Mouse (Mus musculus) embryonic stem cell, embryonic (primary cell): ENCODE results near the gene Gm765.

ENCODE experiments used
- CTCF ChIA-PET, 4 experiments: fragments of 300-600 bp in 2 of 4; fragments of 350-600 bp in 2 of 4; sonication (Branson Sonifier 250); formaldehyde crosslinking; loops; one replicate each; lab custom pipeline; 2022; ENCODE audit warnings: inconsistent platforms in 2 of 4; lab: Charles Lee
- POLR2A ChIA-PET, 4 experiments: fragments of 300-600 bp in 2 of 4; fragments of 350-600 bp in 2 of 4; sonication (Branson Sonifier 250); formaldehyde crosslinking; loops; one replicate each; lab custom pipeline; 2022; ENCODE audit warnings: antibody characterized with exemption in 4 of 4, inconsistent platforms in 1 of 4; lab: Charles Lee

Gm765 gene

DNA sequence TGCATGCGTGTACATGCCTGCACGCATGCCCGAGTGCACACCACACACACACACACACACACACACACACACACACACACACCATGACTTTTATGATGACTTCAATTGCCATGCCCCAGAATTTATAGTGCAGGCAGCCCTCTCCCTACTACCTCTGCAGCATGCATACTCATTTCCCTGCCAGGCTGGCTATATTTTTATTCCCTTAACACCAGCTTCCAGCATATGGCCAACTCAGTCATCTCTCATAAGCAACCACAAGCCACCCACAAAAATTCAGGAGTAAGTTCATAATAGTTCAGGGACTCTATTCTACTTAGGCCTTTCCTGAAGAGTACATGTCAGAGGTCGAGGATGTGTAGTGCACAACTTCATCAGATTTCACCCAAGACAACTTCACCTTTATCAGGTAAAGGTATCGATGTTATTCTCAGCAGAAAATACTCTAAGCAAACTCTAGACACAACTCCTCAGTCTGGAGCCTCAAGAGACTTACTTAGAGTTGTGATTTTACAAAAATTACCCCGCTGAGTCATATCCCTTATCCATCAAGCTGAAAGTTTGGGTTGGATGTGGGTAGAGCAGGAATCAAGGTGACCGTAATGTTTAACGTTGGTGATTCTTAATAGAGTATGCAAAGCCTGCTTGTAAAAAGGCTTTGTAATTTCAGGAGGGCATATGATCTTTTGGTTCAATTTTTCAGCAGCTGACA, 101.8 kb downstream of the Gm765 start:
- ChIA-PET CTCF (no interaction called here), POLR2A (no interaction called here)

DNA sequence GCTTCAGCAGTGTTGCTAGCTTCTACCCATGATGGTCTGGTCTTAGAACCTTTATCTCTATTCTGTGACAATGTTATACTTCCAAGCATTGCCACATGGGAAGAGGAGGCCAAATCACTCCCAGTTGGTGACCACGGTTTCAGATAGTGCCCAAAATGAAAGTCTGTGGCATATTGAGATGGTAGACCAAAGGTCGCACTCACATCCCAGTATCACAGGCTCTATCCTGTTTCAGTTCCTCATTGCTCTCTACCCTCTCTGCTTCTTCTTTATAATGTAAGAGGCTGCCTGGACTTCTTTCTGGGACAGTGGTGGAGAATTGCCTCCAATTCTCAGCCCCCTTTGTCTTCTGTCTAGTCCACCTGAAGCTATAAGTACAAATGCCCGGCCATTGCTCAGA, 108.5 kb downstream of the Gm765 start:
- ChIA-PET CTCF (interaction anchor here in 1 of 4 experiments (0.5 to 1.0 kb wide), 2 partner anchors 9 to 24 kb away, joined by 3 to 4 read pairs; no protein-coding TSS in a partner anchor), POLR2A (no interaction called here)

DNA sequence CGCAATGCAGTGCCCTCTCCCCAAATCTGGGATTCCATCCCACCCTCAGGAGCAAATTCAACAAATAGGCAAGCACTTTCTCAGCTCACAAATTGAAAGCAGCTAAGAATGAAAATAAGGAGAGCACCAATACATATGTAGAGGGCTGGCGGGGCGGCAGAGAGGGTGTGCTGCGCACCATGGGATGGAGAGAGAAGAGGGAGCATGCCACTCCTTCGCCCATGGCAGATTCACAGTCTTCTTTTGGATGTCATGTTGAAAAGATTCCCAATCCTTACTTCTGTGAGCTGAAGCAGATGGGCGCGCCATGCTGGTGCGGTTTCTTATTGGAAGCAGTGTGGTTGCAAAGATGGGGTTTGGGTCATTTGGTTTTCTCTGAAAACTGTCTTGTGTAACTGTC, 118.6 kb downstream of the Gm765 start:
- CTCF ChIA-PET: no interaction called here

DNA sequence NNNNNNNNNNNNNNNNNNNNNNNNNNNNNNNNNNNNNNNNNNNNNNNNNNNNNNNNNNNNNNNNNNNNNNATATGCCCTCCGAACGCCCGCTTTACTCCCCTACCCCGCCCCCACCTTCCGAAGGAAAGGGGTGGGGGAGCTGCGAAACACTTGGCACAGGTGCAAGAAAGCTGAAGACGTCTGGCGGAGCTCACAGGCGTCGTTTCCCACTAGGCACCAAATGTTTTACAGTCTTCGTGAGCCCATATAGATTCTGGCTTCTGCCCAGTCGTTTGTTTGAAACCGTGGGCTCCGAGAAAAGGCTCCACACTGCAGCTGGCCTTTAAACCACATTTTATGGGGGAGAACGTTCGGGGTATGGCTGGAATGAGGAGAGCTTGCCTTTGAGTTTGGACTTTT, 120.6 kb downstream of the Gm765 start:
- POLR2A ChIA-PET: no interaction called here
- CTCF ChIA-PET: no interaction called here

More for the DNA sequence above, 118.6 kb downstream of the Gm765 start:
- POLR2A ChIA-PET: no interaction called here

DNA sequence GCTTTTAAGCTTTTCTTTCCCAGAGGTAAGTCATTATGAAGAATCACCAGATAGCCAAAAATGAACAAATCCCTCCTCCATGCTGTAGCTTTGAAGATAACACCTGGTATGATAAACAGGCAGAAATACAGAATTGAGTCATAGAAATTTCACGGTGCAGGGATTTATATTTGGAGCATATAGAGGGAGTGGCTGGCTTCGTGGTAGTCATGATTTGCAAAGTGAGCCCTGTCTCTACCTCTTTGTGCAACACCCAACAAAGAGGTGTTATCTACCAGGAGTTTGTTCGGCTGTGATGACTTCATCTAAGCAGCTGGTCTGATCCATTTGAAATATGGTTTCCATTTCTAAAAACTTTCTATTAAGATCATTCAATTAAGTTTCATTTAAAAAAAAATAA, 130.3 kb downstream of the Gm765 start:
- ChIA-PET POLR2A (no interaction called here), CTCF (interaction anchor here in 1 of 4 experiments (1.5 kb wide), 1 partner anchor 123 kb away, joined by 4 read pairs; no protein-coding TSS in a partner anchor)

DNA sequence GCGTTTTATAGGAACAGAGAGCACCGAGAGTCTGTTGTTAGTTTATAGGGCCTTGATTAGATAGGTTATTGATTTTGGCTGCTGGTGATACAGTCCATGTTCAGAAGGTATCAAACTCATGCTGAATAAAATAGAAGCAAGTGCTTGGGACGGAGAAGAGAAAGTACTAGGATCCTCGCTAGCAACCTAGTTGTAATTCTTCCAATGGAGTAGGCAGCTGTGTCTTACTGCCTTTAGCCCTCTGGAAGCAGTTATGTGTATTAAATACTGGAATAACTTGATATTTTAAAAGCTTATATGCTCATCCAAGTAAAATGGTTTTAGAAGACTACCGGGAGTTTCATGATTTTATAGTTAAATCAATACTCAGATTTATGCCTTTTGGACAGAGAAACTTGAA, 132.3 kb downstream of the Gm765 start:
- POLR2A ChIA-PET: no interaction called here
- CTCF ChIA-PET: interaction anchor here in 1 of 4 experiments (0.7 to 1.0 kb wide), 2 partner anchors 24 to 105 kb away, joined by 3 read pairs; no protein-coding TSS in a partner anchor

DNA sequence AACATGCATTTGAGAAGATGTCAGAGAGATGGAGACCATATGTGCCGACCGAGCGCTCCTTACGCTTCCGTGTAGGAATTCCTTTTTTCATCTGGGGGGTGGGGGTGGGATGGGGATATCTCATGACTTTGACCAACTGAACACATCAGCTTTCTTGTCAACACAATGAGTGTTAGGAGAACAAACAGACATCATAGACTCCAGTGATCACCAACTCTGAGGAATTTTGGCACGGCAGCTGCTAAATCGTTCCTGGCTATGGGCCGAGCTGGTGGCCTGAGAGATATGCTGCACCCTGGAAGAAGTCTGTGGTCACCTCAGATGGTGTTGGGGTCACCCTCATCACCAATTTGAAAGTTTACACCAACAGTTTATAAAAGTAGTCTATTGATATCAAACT, 134.5 kb downstream of the Gm765 start:
- CTCF ChIA-PET: interaction anchor here in 1 of 4 experiments (0.5 to 0.7 kb wide), 2 partner anchors 52 to 974 kb away, joined by 3 to 4 read pairs; no protein-coding TSS in a partner anchor
- POLR2A ChIA-PET: no interaction called here

DNA sequence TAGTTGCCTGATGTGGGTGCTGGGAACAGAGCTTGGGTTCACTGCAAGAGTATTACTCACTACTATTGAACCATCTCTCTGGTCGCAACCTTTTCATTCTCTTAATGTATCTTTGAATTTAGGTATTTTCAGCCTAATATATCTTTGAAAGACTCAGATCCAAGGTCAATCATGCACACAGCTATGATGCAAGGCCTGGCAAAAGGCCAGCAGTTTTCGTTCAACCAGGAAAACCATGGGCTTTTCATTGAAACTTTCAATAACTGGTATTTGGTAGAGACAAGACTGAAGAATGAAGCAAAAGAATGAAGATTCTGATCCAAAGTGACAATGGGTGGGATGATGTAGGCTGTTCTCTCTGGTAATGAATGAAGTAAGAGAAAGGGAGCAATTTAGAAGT, 143.8 kb downstream of the Gm765 start:
- ChIA-PET POLR2A (no interaction called here), CTCF (no interaction called here)

DNA sequence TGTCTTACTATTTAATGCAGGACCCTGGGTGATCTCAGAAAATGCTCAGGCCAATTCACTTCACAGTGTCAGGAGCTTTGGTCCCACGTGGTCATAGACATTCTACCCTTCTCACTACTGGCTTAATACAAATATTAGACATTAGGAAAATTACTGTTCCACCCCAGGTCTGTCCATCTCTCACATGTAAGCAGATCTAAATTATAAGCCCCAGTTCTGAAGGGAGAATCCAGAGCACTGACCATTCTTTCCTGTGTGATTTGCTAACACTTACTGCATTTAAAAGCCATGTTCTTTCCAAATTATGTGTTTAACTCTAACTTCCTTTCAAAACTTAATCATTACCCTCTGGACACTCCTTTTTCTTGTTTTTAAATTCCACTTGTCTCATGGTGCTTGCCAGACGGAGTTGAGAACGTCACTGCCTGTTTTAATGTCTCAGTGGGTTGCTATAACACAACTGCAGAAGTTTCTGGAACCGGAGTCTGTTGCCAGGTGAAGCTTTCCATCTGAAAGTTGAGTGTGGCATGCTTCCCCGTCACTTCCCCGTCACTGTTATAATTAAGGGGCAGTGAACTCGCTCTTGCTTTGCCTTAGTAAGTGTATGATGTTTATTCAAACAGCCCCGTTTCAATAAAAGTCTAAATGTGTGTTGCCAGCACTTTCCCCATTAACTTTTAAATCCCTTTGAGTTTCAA, 151.7 kb downstream of the Gm765 start:
- ChIA-PET CTCF (no interaction called here), POLR2A (no interaction called here)
